Mouse (Mus musculus) limb, embryonic 13.5 days (tissue): Measurements from ENCODE around the gene Hsd11b2. TPM values are rescaled to one million over a fixed set of nuclear protein-coding genes. Genes with fewer than 3 reads are reported as not detected.
"Not testable (repeated sequence)": the region's sequence is repeated elsewhere in the genome, so short reads cannot be mapped to it uniquely, and the experiment has no call there.

ENCODE experiments used
- ATAC-seq: fragments of 200-750 bp; cut with Nextera tagmentation; 2 replicates; pipeline ENCODE4 v1.8.0; 2017; ENCODE audit warnings: low read depth, moderate number of reproducible peaks, moderate TSS enrichment; ENCODE audit not compliant: low FRiP score
- H3K27ac ChIP-seq: fragments of 300-500 bp; sonication (generic); 2 replicates; pipeline ENCODE4 v1.5.1; 2015; ENCODE audit warnings: inconsistent platforms, mild to moderate bottlenecking, moderate library complexity
- H3K27me3 ChIP-seq: fragments of 300-500 bp; sonication (generic); 2 replicates; pipeline ENCODE4 v1.6.1; 2015; ENCODE audit warnings: mild to moderate bottlenecking, inconsistent platforms
- H3K36me3 ChIP-seq: fragments of 300-500 bp; sonication (generic); 2 replicates; pipeline ENCODE4 v1.6.1; 2015; ENCODE audit warnings: inconsistent platforms, mild to moderate bottlenecking, moderate library complexity
- H3K4me1 ChIP-seq: fragments of 300-500 bp; sonication (generic); 2 replicates; pipeline ENCODE4 v1.6.1; 2015; ENCODE audit warnings: inconsistent platforms
- H3K4me2 ChIP-seq: fragments of 300-500 bp; sonication (generic); replicated peaks from 2 replicates; pipeline ENCODE4 v1.6.1; 2015; ENCODE audit warnings: inconsistent platforms, mild to moderate bottlenecking, moderate library complexity
- H3K4me3 ChIP-seq: fragments of 300-500 bp; sonication (generic); 2 replicates; pipeline ENCODE4 v1.5.1; 2015; ENCODE audit warnings: moderate library complexity, mild to moderate bottlenecking, inconsistent platforms
- H3K9ac ChIP-seq: fragments of 300-500 bp; sonication (generic); 2 replicates; pipeline ENCODE4 v1.6.1; 2015; ENCODE audit warnings: mild to moderate bottlenecking, inconsistent platforms
- H3K9me3 ChIP-seq: fragments of 300-500 bp; sonication (generic); 2 replicates; pipeline ENCODE4 v1.6.1; 2016; ENCODE audit warnings: inconsistent platforms
- WGBS: fragments of 180-500 bp; shearing (Covaris S2); methylation state at CpG from one replicate; pipeline ENCODE4 v1.1.7; 2015; 5-methylcytosine and 5-hydroxymethylcytosine counted together
- polyA plus RNA-seq: library from polyadenylated mRNA; unstranded; fragments of >200 nt; fragmentation: Nextera tagmentation; extraction: Ambion mirVana; gene quantifications from 2 replicates; pipeline ENCODE4 v1.2.1, GENCODE M21; 2015

Gene Hsd11b2
- polyA plus RNA-seq, 1 experiment from 2014 or later, result 5.9 TPM

GRCm38 (mm10) chr8:105549506-105549905 lies 31.0 kb downstream of the Hsd11b2 start:
- Histone ChIP-seq H3K4me2 (no peak overlapping the region), H3K27me3 (no peaks in the 10 kb centered on the region), H3K4me3 (no peak overlapping the region), H3K27ac (no peak overlapping the region), H3K4me1 (peaks cover 28% of the 10 kb centered on the region), H3K36me3 (peaks cover 3% of the 10 kb centered on the region; the same call in 1 of the 2 replicates), H3K9me3 (no peaks in the 10 kb centered on the region), H3K9ac (no peak overlapping the region)
- no peak for ATAC-seq
- 78% methylated on average over 1 of the region's 1 CpGs for WGBS

DNA sequence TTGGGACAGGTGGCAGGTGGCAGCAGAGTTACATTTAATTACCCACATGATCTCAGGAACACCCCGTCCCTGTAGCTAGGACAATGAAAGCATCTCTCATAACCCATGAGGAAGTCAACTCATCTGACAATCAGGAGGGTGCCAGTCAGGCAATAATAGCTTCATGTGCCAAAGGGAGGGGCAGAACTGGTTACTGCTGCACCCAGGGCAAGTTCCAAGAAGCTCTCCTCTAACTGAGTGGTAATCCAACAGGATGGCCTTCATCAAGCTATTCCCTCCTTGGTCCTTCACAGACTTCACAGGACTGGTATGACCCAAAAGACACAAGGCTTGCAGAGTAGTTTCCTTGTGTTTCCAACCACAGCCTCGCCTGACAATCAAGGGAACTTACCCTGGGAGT lies 31.5 kb downstream of the Hsd11b2 start:
- no peaks in the 10 kb centered on the region for H3K9me3 ChIP-seq
- H3K4me3 ChIP-seq, result no peak overlapping the region
- peaks cover 3% of the 10 kb centered on the region; the same call in 1 of the 2 replicates for H3K36me3 ChIP-seq
- no peak overlapping the region for H3K27ac ChIP-seq
- H3K27me3 ChIP-seq, result no peaks in the 10 kb centered on the region
- no peak overlapping the region for H3K4me2 ChIP-seq
- no peak overlapping the region for H3K9ac ChIP-seq
- 78% methylated on average over 2 of the region's 2 CpGs for WGBS
- ATAC-seq, result no peak
- peaks cover 23% of the 10 kb centered on the region for H3K4me1 ChIP-seq

DNA sequence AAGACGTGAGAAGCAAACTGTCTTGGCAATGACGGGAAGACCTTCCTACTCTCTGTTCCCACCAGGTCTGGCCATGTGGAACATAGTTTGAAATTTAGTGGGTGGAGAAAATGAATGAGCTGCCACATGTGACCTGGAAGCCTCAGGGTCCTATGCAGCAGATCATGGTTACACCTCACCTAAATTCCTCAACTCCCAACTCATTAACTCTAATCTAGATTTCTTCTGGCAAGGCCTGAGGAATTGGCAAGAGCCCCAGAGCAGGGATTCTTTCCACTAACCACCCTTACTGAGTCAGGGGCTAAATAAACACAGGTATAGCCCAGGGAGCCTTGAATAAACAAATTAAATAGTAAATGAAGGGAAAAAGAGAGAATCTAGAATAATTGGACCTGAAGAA lies 33.5 kb downstream of the Hsd11b2 start:
- Histone ChIP-seq H3K27ac (no peak overlapping the region), H3K4me1 (peaks cover 4% of the 10 kb centered on the region), H3K27me3 (no peaks in the 10 kb centered on the region), H3K4me3 (no peak overlapping the region), H3K36me3 (peaks cover 3% of the 10 kb centered on the region; the same call in 1 of the 2 replicates), H3K4me2 (no peak overlapping the region), H3K9ac (no peak overlapping the region), H3K9me3 (no peaks in the 10 kb centered on the region)
- ATAC-seq, result no peak
- WGBS, result 75% methylated on average over 2 of the region's 2 CpGs

- 70% methylated on average over 1 of the region's 1 CpGs for WGBS
These were observed 34.3 kb downstream of the Hsd11b2 start for GRCm38 (mm10) chr8:105552824-105553223.

DNA sequence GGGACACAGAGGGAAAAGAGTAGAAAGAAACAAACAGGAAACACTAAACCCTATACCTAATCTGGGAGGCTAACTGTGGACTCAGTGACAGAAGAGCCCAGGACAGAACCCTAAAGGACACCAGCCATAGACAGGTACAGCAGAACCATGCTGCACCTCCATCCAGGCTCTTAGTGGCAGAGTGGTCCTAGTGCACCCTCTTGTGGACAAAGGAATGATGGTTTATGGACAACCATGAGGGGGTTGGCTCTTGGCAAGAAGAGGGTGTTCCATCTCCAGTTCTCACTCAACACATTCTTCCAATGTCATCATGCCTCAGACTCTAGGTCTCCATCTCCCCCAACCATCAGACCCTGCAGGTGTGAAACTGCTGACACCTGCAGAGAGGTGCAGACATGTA lies 35.5 kb downstream of the Hsd11b2 start:
- no peak overlapping the region for H3K27ac ChIP-seq
- H3K4me1 ChIP-seq, result no peaks in the 10 kb centered on the region
- H3K27me3 ChIP-seq, result no peaks in the 10 kb centered on the region
- no peak overlapping the region for H3K4me3 ChIP-seq
- no peak overlapping the region for H3K9ac ChIP-seq
- no peak overlapping the region for H3K4me2 ChIP-seq
- ATAC-seq, result peak; percentile 59; the same call in 1 of the 2 replicates
- H3K36me3 ChIP-seq, result peaks cover 6% of the 10 kb centered on the region; the same call in 1 of the 2 replicates
- no peaks in the 10 kb centered on the region for H3K9me3 ChIP-seq

More at GRCm38 (mm10) chr8:105552824-105553223, 34.3 kb downstream of the Hsd11b2 start:
- peaks cover 3% of the 10 kb centered on the region; the same call in 1 of the 2 replicates for H3K36me3 ChIP-seq
- no peak overlapping the region for H3K4me2 ChIP-seq
- no peak overlapping the region for H3K27ac ChIP-seq
- H3K9me3 ChIP-seq, result no peaks in the 10 kb centered on the region
- ATAC-seq, result no peak
- no peaks in the 10 kb centered on the region for H3K4me1 ChIP-seq
- H3K27me3 ChIP-seq, result no peaks in the 10 kb centered on the region
- H3K9ac ChIP-seq, result no peak overlapping the region
- H3K4me3 ChIP-seq, result no peak overlapping the region

- Histone ChIP-seq H3K4me1 (no peaks in the 10 kb centered on the region), H3K4me2 (no peak overlapping the region), H3K9me3 (no peaks in the 10 kb centered on the region), H3K36me3 (peaks cover 7% of the 10 kb centered on the region; the same call in 1 of the 2 replicates), H3K27me3 (no peaks in the 10 kb centered on the region), H3K27ac (no peak overlapping the region), H3K9ac (no peak overlapping the region), H3K4me3 (no peak overlapping the region)
- no peak; the same call in 1 of the 2 replicates for ATAC-seq
- WGBS, result 75% methylated on average over 3 of the region's 3 CpGs
These were observed 36.7 kb downstream of the Hsd11b2 start for GRCm38 (mm10) chr8:105555230-105555629.

DNA sequence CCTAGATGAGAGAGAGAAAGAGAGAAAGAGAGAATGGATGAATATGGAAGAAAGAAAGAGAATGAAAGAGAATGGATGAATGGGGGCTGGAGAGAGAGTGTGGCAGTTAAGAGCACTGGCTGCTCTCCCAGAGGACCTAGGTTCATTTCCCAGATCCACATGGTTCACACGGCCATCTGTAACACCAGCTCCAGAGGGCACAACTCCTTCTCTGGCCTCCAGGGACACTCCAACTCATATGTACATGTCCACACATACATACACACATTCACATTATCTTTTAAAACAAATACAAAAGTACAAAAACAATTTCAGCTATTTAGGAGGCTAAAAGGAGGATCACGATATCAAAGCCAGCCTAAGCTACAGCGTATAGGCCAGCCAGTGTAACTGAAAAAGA lies 44.3 kb downstream of the Hsd11b2 start:
- no peaks in the 10 kb centered on the region for H3K9me3 ChIP-seq
- peaks cover 29% of the 10 kb centered on the region for H3K4me1 ChIP-seq
- no peak overlapping the region for H3K4me3 ChIP-seq
- H3K27me3 ChIP-seq, result 0 out of 2 replicates have a peak, but pooled peaks cover 8% of the 10 kb centered on the region
- H3K9ac ChIP-seq, result no peak overlapping the region
- WGBS, result 88% methylated on average over 3 of the region's 3 CpGs
- H3K4me2 ChIP-seq, result no peak overlapping the region
- H3K36me3 ChIP-seq, result peaks cover 6% of the 10 kb centered on the region; the same call in 1 of the 2 replicates
- ATAC-seq, result no peak
- H3K27ac ChIP-seq, result no peak overlapping the region

DNA sequence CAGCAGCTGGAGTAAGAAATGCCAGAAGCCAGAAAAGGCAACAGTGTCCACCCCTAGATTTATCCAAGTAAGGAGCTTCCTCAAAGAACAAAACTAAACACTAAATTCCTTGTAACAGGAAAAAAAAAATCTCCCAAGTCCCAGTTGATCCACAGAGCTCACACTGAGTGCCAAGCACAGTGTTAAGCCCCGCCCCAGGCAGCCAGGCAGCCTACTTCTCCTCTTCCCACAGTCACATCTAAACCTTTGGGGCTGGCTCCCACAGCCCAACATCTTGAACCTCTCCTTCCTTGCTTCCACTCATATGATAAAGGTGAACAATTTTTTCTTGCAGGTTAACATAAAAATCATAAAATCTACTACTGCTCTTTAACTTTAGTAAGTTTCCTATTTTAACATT lies 45.3 kb downstream of the Hsd11b2 start:
- H3K4me1 ChIP-seq, result peaks cover 29% of the 10 kb centered on the region
- no peaks in the 10 kb centered on the region for H3K9me3 ChIP-seq
- ATAC-seq, result no peak
- H3K4me3 ChIP-seq, result no peak overlapping the region
- H3K27me3 ChIP-seq, result 0 out of 2 replicates have a peak, but pooled peaks cover 8% of the 10 kb centered on the region
- no peak overlapping the region for H3K27ac ChIP-seq
- H3K4me2 ChIP-seq, result no peak overlapping the region
- H3K9ac ChIP-seq, result no peak overlapping the region
- 82% methylated on average over 1 of the region's 1 CpGs for WGBS
- H3K36me3 ChIP-seq, result peaks cover 3% of the 10 kb centered on the region; the same call in 1 of the 2 replicates

DNA sequence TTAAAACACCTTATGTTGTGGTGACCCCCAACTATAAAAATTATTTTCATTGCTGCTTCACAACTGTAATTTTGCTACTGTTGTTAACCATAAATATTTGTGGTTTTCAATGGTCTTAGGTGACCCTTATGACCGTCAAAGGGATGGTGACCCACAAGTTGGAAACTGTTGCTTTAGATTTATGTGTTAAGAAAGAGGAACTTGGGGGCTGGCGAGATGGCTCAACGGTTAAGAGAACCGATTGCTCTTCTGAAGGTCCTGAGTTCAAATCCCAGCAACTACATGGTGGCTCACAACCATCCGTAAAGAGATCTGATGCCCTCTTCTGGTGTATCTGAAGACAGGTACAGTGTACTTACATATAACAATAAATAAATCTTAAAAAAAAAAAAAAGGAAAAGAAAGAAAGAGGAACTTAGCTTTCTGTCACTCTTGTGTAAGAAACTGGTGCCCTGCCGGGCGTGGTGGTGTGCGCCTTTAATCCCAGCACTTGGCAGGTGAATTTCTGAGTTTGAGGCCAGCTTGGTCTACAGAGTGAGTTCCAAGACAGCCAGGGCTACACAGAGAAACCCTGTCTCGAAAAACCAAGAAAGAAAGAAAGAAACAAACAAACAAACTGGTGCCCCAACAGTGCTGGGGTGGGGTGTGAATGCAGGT lies 46.1 kb downstream of the Hsd11b2 start:
- H3K9ac ChIP-seq, result peak overlapping the region; percentile 87

GRCm38 (mm10) chr8:105565401-105565881 lies 46.9 kb downstream of the Hsd11b2 start:
- peak overlapping the region; percentile 87 for H3K4me3 ChIP-seq
- peak; percentile 66 for ATAC-seq
- 0 out of 2 replicates have a peak, but pooled peaks cover 8% of the 10 kb centered on the region for H3K27me3 ChIP-seq
- H3K9ac ChIP-seq, result peak overlapping the region; percentile 87
- H3K27ac ChIP-seq, result peak overlapping the region; percentile 61; the same call in 1 of the 2 replicates
- no peaks in the 10 kb centered on the region for H3K36me3 ChIP-seq
- under 1% methylated on average over 31 of the region's 31 CpGs for WGBS
- H3K4me1 ChIP-seq, result peaks cover 29% of the 10 kb centered on the region
- H3K4me2 ChIP-seq, result peak overlapping the region; percentile 95
- H3K9me3 ChIP-seq, result no peaks in the 10 kb centered on the region

More for the DNA sequence above, 46.1 kb downstream of the Hsd11b2 start:
- H3K36me3 ChIP-seq, H3K27ac ChIP-seq, H3K27me3 ChIP-seq, H3K9me3 ChIP-seq, ATAC-seq: not testable (repeated sequence)
- H3K4me1 ChIP-seq, result peaks cover 29% of the 10 kb centered on the region
- H3K4me3 ChIP-seq, result peak overlapping the region; percentile 87
- H3K4me2 ChIP-seq, result peak overlapping the region; percentile 95
- WGBS, result 89% methylated on average over 9 of the region's 9 CpGs

GRCm38 (mm10) chr8:105565952-105566702 lies 47.6 kb downstream of the Hsd11b2 start, which contains the start of gene Atp6v0d1:
Gene Atp6v0d1, minus strand, starts transcription at chr8:105566047.
- peak within 1 kb of the TSS; percentile 61 for H3K27ac ChIP-seq
- H3K4me1 ChIP-seq, result peaks cover 29% of the 10 kb centered on the region
- peak within 1 kb of the TSS; percentile 87 for H3K4me3 ChIP-seq
- 4% methylated on average over 51 of the region's 53 CpGs for WGBS
- H3K27me3 ChIP-seq, result 0 out of 2 replicates have a peak, but pooled peaks cover 8% of the 10 kb centered on the region
- H3K9me3 ChIP-seq, result no peaks in the 10 kb centered on the region
- H3K4me2 ChIP-seq, result peak within 1 kb of the TSS; percentile 95
- H3K9ac ChIP-seq, result peak within 1 kb of the TSS; percentile 87
- H3K36me3 ChIP-seq, result no peaks in the 10 kb centered on the region
- ATAC-seq, result peak; percentile 99
